Mouse (Mus musculus) layer of hippocampus, adult 8-10 months (tissue): ENCODE measurements around the gene Aspn. TPM values are rescaled to one million over a fixed set of nuclear protein-coding genes. Genes with fewer than 3 reads are reported as not detected.

Experiments
- DNase-seq, 2 experiments: peaks; one replicate each; pipeline ENCODE4 v3.0.0; 2022; ENCODE audit warnings: low spot score in 2 of 2
- total RNA-seq, 4 experiments: library from RNA; stranded (reverse); gene quantifications; 2 replicates each; pipeline ENCODE4 v1.2.4; 2022

Aspn gene
- 1 to 10 TPM in 2 of 4 experiments, under 1 TPM in 2; 0.85 to 1.0 (median 0.99) TPM for total RNA-seq

- no peak for DNase-seq
These were observed at the start of gene Aspn for GRCm38 (mm10) chr13:49544279-49544678. Gene Aspn (plus strand): TSS chr13:49544443.

GRCm38 (mm10) chr13:49504510-49504909, 39.7 kb upstream of the Aspn start, which contains the start of gene Ecm2:
Gene Ecm2 (plus strand): TSS chr13:49504810.
- DNase-seq, result no peak

- DNase-seq, result no peak
These were observed 38.5 kb upstream of the Aspn start for GRCm38 (mm10) chr13:49505776-49506175.

GRCm38 (mm10) chr13:49507176-49507575, 37.1 kb upstream of the Aspn start:
- DNase-seq, result no peak

GRCm38 (mm10) chr13:49518761-49519160, 25.5 kb upstream of the Aspn start:
- no peak for DNase-seq

- no peak for DNase-seq
These were observed 18.0 kb upstream of the Aspn start for GRCm38 (mm10) chr13:49526235-49526634.

GRCm38 (mm10) chr13:49530636-49531035, 13.6 kb upstream of the Aspn start:
- DNase-seq, result no peak

GRCm38 (mm10) chr13:49536946-49537345, 7.3 kb upstream of the Aspn start:
- DNase-seq, result no peak

GRCm38 (mm10) chr13:49538693-49539092, 5.5 kb upstream of the Aspn start:
- DNase-seq, result no peak

GRCm38 (mm10) chr13:49545646-49546045, 1.4 kb downstream of the Aspn start:
- DNase-seq, result no peak

- DNase-seq, result no peak
These were observed 2.3 kb downstream of the Aspn start for GRCm38 (mm10) chr13:49546517-49546916.

GRCm38 (mm10) chr13:49547563-49548150, 3.4 kb downstream of the Aspn start:
- no peak for DNase-seq

- no peak for DNase-seq
These were observed 5.4 kb downstream of the Aspn start for GRCm38 (mm10) chr13:49549616-49550015.

- no peak for DNase-seq
These were observed 10.3 kb downstream of the Aspn start for GRCm38 (mm10) chr13:49554519-49554918.

- DNase-seq, result no peak
These were observed 12.0 kb downstream of the Aspn start for GRCm38 (mm10) chr13:49556203-49556602.

GRCm38 (mm10) chr13:49556924-49557323, 12.7 kb downstream of the Aspn start:
- no peak for DNase-seq

- no peak for DNase-seq
These were observed 14.9 kb downstream of the Aspn start for GRCm38 (mm10) chr13:49559185-49559584.

- DNase-seq, result no peak
These were observed 16.6 kb downstream of the Aspn start for GRCm38 (mm10) chr13:49560886-49561285.

GRCm38 (mm10) chr13:49564347-49564746, 20.1 kb downstream of the Aspn start:
- no peak for DNase-seq

- DNase-seq, result no peak
These were observed 26.1 kb downstream of the Aspn start for GRCm38 (mm10) chr13:49570371-49570770.

- DNase-seq, result no peak
These were observed 27.2 kb downstream of the Aspn start for GRCm38 (mm10) chr13:49571418-49571817.

GRCm38 (mm10) chr13:49581541-49582530, 37.6 kb downstream of the Aspn start, which contains the start of gene Omd:
Gene Omd (plus strand): TSS chr13:49582462.
- DNase-seq, result no peak
